Mouse (Mus musculus) hindbrain, postnatal 0 days (tissue): ENCODE measurements around the gene Rgs19. TPM values are rescaled to one million over a fixed set of nuclear protein-coding genes. Genes with fewer than 3 reads are reported as not detected.

Experiments
- ATAC-seq: fragments of 200-750 bp; cut with Nextera tagmentation; 2 replicates; pipeline ENCODE4 v1.8.0; 2017; ENCODE audit warnings: mild to moderate bottlenecking, moderate TSS enrichment, moderate library complexity
- DNase-seq: peaks from one replicate; pipeline ENCODE4 v3.0.0-alpha.2; 2015; ENCODE audit warnings: low spot score
- H3K27ac ChIP-seq: fragments of 300-500 bp; sonication (generic); 2 replicates; pipeline ENCODE4 v1.5.1; 2014; ENCODE audit warnings: mild to moderate bottlenecking
- H3K27me3 ChIP-seq: fragments of 300-500 bp; sonication (generic); 2 replicates; pipeline ENCODE4 v1.6.1; 2014; ENCODE audit warnings: low read length, mixed read lengths; ENCODE audit not compliant: insufficient read depth
- H3K36me3 ChIP-seq: fragments of 300-500 bp; sonication (generic); 2 replicates; pipeline ENCODE4 v1.6.1; 2014; ENCODE audit warnings: low read length, mixed read lengths; ENCODE audit not compliant: insufficient read depth
- H3K4me1 ChIP-seq: fragments of 300-500 bp; sonication (generic); 2 replicates; pipeline ENCODE4 v1.6.1; 2014; ENCODE audit warnings: antibody characterized with exemption, low read length, mixed read lengths; ENCODE audit not compliant: insufficient read depth
- H3K4me2 ChIP-seq: fragments of 300-500 bp; sonication (generic); 2 replicates; pipeline ENCODE4 v1.6.1; 2014; ENCODE audit warnings: low read depth, mild to moderate bottlenecking, low read length, moderate library complexity, mixed read lengths
- H3K4me3 ChIP-seq: fragments of 300-500 bp; sonication (generic); 2 replicates; pipeline ENCODE4 v1.5.1; 2014; ENCODE audit warnings: low read length
- H3K9ac ChIP-seq: fragments of 300-500 bp; sonication (generic); replicated peaks from 2 replicates; pipeline ENCODE4 v1.6.1; 2014; ENCODE audit warnings: mild to moderate bottlenecking, low read length, moderate library complexity, mixed read lengths
- H3K9me3 ChIP-seq: fragments of 300-500 bp; sonication (generic); 2 replicates; pipeline ENCODE4 v1.6.1; 2016; ENCODE audit warnings: low read length, mixed read lengths
- CTCF ChIP-seq: IDR thresholded peaks from 2 replicates; pipeline ENCODE4 v1.5.1; 2016; ENCODE audit warnings: antibody characterized with exemption, control low read depth, low read depth
- WGBS: fragments of 180-500 bp; shearing (Covaris S2); extraction: QIAGEN DNeasy Blood & Tissue Kit; methylation state at CpG from one replicate; pipeline ENCODE4 v1.1.7; 2014; 5-methylcytosine and 5-hydroxymethylcytosine counted together
- polyA plus RNA-seq: library from polyadenylated mRNA; unstranded; fragments of >200 nt; fragmentation: Nextera tagmentation; extraction: Ambion mirVana; gene quantifications from 2 replicates; pipeline ENCODE4 v1.2.1, GENCODE M21; 2015
- total RNA-seq: library from RNA; depleted of rRNA; stranded (reverse); fragments of >200 nt; gene quantifications from 2 replicates; pipeline ENCODE4 v1.2.3, GENCODE M21; 2014

Gene Rgs19
- total and polyA plus RNA-seq, 2 experiments from 2014 or later, result 56.8 to 57.9 TPM

- H3K36me3 ChIP-seq, result no peaks in the 10 kb centered on the region; the same call in 1 of the 2 replicates
- H3K4me1 ChIP-seq, result peaks cover 24% of the 10 kb centered on the region
- WGBS, result under 1% methylated on average over 43 of the region's 43 CpGs
- peaks cover 31% of the 10 kb centered on the region for H3K27me3 ChIP-seq
- peak within 1 kb of the TSS; percentile 44 for H3K9ac ChIP-seq
- H3K4me2 ChIP-seq, result peak within 1 kb of the TSS; percentile 62
- DNase-seq, result no peak
- no peaks in the 10 kb centered on the region for H3K9me3 ChIP-seq
- no peak for TF ChIP-seq CTCF
- peak within 1 kb of the TSS; percentile 41; the same call in 1 of the 2 replicates for H3K27ac ChIP-seq
- ATAC-seq, result 0 out of 2 replicates have a peak, but pooled peaks have one; percentile 21
- H3K4me3 ChIP-seq, result peak within 1 kb of the TSS; percentile 42
These were observed 22.5 kb downstream of the Rgs19 start, which contains the start of gene Sox18 for GRCm38 (mm10) chr2:181671326-181671725. TSS of gene Sox18 (minus strand) at chr2:181671640.

GRCm38 (mm10) chr2:181670913-181671311 is 22.9 kb downstream of the Rgs19 start:
- Histone ChIP-seq H3K36me3 (no peaks in the 10 kb centered on the region; the same call in 1 of the 2 replicates), H3K9ac (peak overlapping the region; percentile 44), H3K4me3 (peak overlapping the region; percentile 42), H3K27ac (peak overlapping the region; percentile 41; the same call in 1 of the 2 replicates), H3K27me3 (peaks cover 31% of the 10 kb centered on the region), H3K9me3 (no peaks in the 10 kb centered on the region), H3K4me1 (peaks cover 20% of the 10 kb centered on the region), H3K4me2 (peak overlapping the region; percentile 62)
- TF ChIP-seq CTCF, result no peak
- no peak for ATAC-seq
- 1% methylated on average over 41 of the region's 41 CpGs for WGBS
- DNase-seq, result peak; percentile 30

GRCm38 (mm10) chr2:181670285-181670912 is 23.4 kb downstream of the Rgs19 start:
- H3K9me3 ChIP-seq, result no peaks in the 10 kb centered on the region
- no peaks in the 10 kb centered on the region; the same call in 1 of the 2 replicates for H3K36me3 ChIP-seq
- ATAC-seq (no peak), DNase-seq (no peak)
- 4% methylated on average over 49 of the region's 56 CpGs for WGBS
- peaks cover 16% of the 10 kb centered on the region for H3K4me1 ChIP-seq
- H3K4me3 ChIP-seq, result peak overlapping the region; percentile 42
- H3K27ac ChIP-seq, result no peak overlapping the region
- peak overlapping the region; percentile 62 for H3K4me2 ChIP-seq
- H3K27me3 ChIP-seq, result peaks cover 31% of the 10 kb centered on the region
- peak overlapping the region; percentile 44 for H3K9ac ChIP-seq
- TF ChIP-seq CTCF, result 0 out of 2 replicates have a peak, but pooled peaks have one; percentile 17

- DNase-seq (no peak), ATAC-seq (no peak)
- no peak for TF ChIP-seq CTCF
- H3K9ac ChIP-seq, result no peak overlapping the region
- no peaks in the 10 kb centered on the region for H3K27me3 ChIP-seq
- H3K36me3 ChIP-seq, result no peaks in the 10 kb centered on the region; the same call in 1 of the 2 replicates
- WGBS, result 32% methylated on average over 4 of the region's 4 CpGs
- no peaks in the 10 kb centered on the region for H3K4me1 ChIP-seq
- H3K4me3 ChIP-seq, result no peak overlapping the region
- H3K9me3 ChIP-seq, result no peaks in the 10 kb centered on the region
- no peak overlapping the region for H3K27ac ChIP-seq
- H3K4me2 ChIP-seq, result no peak overlapping the region
These were observed 30.5 kb downstream of the Rgs19 start for GRCm38 (mm10) chr2:181663298-181663630.

GRCm38 (mm10) chr2:181662620-181663297 is 31.0 kb downstream of the Rgs19 start:
- Histone ChIP-seq H3K4me3 (no peak overlapping the region), H3K27ac (no peak overlapping the region), H3K36me3 (no peaks in the 10 kb centered on the region), H3K9ac (no peak overlapping the region), H3K9me3 (no peaks in the 10 kb centered on the region), H3K4me1 (no peaks in the 10 kb centered on the region), H3K27me3 (no peaks in the 10 kb centered on the region), H3K4me2 (no peak overlapping the region)
- no peak for TF ChIP-seq CTCF
- DNase-seq (no peak), ATAC-seq (no peak)
- WGBS, result 86% methylated on average over 3 of the region's 3 CpGs

- H3K4me2 ChIP-seq, result no peak overlapping the region
- no peak overlapping the region for H3K4me3 ChIP-seq
- 13% methylated on average over 9 of the region's 9 CpGs for WGBS
These were observed 34.1 kb downstream of the Rgs19 start for GRCm38 (mm10) chr2:181659609-181660055.

More at GRCm38 (mm10) chr2:181659609-181660055, 34.1 kb downstream of the Rgs19 start:
- peak overlapping the region; percentile 26; the same call in 1 of the 2 replicates for H3K27ac ChIP-seq
- H3K27me3 ChIP-seq, result no peaks in the 10 kb centered on the region
- peak; percentile 88 for TF ChIP-seq CTCF
- no peaks in the 10 kb centered on the region for H3K9me3 ChIP-seq
- H3K36me3 ChIP-seq, result peaks cover 18% of the 10 kb centered on the region
- no peaks in the 10 kb centered on the region for H3K4me1 ChIP-seq
- peak; percentile 76 for DNase-seq
- ATAC-seq, result peak; percentile 91
- H3K9ac ChIP-seq, result no peak overlapping the region
